Mouse (Mus musculus): ENCODE measurements at regions not wholly inside any gene's neighbourhood (a gene's known extent, or its start where the extent isn't known, plus 50 kb on each side); places are given as distances from the start of the nearest gene placed in this dataset.

DNA sequence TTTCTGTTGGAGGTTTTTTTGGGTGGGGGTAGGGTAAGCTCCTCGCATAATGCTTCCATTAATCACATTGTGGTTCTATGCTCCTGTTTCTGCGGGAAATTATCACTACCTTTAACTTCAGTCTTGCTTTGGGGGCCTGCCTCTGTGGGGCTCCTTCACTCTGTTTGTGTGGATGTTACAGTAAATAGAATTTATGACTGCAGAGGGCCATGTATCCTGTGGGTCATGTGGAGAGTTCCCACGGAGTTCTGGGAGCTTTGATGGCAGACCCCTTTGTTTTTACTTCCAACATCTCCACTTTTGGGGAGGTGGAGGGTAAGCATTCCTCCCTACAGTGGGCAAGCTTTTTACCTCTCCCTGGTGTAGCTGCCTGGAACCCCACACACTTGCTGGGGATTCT is 538.6 kb downstream of the Ptprc start:
- no peak for DNase-seq (ENCODE audit: low spot score in 2 of 2)

DNA sequence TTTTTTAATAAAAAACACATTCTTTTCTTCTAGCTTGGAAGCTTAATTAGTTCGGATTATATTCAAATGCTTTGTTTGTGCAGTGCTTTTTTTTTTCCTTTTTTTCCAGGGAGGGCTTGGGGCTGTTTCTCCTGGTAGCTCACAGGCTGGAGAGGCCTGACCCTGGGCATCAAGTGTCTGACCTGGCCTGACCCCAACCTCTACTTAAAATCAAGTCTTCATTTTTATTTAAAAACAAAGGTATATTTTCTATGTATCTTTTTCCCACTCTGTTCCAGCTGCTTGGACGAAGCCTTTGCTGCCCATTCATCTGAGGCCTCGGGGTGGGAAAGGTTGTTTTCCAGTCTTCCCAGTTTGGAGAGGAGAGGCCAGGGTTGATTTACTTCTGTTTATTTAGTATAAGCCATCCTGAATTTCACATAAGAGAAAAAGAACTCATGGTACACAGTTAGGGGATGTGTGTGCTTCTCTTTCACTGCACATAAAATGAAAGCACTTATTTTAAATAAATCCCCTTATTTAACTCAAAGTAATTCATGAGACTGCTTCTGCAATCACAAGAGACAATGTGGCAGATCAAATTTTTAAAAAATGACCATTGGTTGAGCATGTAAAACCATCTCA is 539.1 kb downstream of the Ptprc start:
- no peak for DNase-seq (ENCODE audit: low spot score in 2 of 2)

DNA sequence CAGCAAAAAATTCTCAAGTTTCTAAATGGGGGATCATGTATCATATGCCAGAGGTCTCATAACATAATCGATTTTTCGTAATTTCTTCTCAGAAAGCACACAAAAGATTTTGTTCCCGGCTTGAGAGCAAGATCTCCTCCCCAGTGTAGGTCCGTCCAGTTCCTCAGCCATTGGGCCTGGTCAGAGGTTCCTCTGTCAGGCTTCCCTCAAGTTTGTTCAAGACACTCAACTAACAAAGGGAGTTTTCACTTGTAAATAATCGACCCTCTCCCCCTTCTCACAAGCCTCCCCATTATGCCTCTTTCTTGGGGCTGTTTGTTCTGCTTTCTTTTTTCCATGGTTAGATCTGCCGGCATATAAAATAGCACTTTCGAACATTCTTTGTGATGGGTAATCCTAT is 539.7 kb downstream of the Ptprc start:
- no peak for DNase-seq (ENCODE audit: low spot score in 2 of 2)

DNA sequence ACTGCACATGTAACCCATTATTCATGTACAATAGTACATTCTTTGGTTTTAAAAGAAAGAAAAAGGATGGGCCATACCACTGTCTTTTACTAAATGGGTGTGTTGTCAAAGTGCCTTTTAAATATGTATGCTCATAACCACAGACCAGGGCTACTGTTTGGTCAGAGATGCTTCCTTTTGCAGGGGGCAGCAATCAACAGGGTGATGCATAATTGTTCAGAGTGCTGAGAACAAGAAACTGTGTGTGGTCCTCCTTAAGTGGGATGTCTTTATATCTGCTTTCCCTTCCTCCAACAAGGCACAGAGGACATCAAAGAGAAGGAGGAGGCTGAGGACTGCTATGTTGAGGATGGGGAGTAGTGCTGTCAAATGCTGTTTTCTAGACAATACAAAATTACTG is 544.0 kb downstream of the Ptprc start:
- DNase-seq (ENCODE audit: low spot score in 2 of 2), result no peak

DNA sequence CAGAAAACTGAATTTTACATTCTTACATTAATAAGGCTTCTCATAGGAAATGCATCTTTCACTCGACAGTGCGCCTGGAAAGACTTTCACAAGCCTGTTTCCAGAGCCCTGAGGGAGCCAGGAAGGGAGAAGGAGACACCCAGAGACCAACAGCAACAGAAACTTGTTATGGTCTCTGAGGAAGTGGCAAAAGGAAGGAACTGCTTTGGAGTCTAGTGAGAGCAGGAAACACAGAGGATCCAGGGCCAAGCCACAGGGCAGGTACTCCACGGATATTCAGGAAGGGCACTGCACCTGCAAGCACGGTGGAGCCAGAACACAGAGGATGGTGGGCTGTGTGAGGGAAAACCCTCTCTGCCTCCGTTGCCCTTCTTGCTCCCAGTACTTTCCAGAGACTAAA is 554.8 kb downstream of the Ptprc start:
- no peak for DNase-seq (ENCODE audit: low spot score in 2 of 2)

DNA sequence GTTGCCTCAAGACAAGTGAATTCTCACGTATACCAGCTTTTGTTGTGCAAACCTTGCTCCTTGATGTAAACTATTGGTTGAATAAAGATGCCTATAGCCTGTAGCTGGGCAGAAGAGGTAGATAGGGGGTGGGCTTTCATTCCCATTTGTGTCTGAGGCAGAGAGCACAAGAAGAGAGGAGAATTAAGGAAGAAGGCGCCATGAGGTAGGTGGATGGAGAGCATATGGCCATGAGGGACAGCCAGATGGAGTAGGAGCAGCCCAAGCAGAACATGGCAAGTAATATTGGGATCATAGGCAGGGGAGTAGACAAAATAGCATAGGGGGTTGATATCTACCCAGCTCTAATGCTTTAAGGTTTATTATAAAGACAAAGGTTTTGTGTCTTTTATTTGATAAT is 557.3 kb downstream of the Ptprc start:
- no peak for DNase-seq (ENCODE audit: low spot score in 2 of 2)

DNA sequence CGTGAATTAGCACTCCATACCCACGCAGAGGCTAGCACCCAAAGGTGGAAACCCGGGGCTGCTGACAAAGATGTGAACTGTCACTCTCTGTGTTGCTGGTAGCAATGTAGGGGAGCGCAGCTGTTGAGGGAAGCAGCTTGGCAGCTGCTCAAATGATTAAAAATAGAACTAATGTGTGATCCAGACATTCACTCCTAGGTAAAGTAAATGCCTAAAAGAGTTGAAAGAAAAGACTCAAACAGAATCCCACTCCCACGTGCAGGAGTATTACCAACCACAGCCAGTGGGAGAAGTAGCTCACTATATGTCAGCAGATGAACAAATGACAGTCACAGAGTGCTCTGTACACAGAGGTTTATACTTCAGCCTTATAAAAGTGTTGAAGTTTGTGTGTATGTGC is 558.0 kb downstream of the Ptprc start:
- DNase-seq (ENCODE audit: low spot score in 2 of 2), result no peak

DNA sequence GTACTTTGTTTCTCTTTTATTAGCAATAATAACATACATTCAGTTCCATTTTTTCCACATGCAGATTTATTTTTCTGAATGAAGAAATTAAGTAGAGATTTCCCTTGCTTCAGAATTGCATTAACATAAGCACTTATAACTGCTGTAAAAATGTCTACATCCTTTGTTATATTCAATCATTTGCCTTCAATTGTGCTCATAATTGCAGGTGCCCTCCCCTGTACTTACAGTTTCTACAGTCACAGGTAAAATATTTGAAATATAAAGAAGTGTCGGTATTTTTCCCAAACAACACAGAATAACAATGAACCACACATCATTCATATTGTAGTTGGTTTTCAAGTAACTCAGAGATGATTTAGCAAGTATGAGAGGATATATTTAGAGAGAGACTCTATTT is 568.8 kb downstream of the Ptprc start:
- DNase-seq (ENCODE audit: low spot score in 2 of 2), result no peak

DNA sequence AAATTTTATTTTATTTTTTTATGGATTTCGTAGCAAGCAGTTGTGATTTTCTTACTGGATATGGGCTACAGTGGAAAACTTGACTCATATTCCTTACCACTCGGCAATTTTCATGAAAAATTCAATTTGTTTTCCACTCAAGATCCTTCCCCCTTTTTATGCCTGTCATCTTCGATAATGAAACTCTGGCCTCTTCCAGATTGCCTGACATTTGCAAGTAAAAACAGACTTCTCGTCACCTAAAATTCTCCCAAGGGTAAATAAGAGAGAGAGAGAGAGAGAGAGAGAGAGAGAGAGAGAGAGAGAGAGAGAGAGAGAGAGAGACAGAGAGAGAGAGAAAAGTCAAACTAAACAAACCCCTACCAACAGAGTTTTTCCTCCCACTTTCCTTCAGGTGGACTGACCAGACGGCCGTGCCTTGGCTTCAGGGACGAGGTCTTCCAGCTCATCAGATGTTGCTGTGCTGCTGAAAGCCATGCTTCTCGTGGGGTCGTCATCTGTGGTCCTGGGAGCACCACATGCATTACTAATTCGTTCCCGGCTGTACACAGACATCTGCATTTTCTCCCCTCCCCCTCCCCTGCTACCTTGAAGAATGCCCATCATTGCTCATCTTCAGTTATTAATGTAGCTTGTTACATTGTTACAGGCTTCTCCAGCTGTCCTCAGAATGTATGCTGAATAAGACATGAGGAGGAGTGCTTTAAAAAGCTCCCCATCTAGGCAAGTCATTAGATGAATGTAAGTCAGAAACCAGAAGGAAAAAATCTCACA is 569.4 kb downstream of the Ptprc start:
- no peak for DNase-seq (ENCODE audit: low spot score in 2 of 2)

DNA sequence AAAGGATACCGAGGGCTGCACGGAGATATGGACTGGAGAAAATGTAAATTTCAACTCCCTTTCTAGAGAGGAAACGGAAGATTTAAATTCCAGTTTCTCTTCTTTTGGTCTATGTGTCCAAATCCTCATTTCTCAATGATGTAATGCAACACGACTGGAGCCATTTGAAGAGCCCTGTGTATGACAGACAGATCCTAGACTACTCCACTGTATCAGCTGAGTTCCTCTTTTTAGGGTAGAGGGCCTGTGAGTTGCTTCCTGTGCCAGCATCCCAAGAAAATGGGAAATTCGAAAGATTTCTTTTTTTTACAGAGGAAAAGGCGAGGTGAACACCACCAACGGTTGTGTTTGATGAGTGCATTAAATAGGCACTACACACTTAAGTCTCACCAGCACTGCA is 581.8 kb downstream of the Ptprc start:
- DNase-seq (ENCODE audit: low spot score in 2 of 2), result no peak

DNA sequence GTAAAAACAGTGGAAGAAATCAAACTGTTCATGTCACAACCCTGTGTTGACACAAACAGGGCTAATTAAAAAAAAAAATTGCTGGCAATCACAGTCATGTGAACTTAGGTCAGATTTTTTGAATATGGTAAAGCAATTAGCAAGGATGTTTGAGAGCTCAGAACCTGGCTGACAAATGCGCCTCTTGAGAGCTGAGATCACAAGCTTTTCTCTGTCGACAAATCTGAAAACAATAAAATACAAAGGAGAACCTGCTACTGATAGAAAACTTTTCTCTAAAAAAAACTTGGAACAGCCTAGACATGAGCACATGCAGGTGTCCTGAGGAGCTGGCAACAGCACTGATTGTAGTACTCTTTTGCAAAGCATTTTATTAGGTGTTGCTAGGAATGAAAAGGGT is 583.6 kb downstream of the Ptprc start:
- DNase-seq (ENCODE audit: low spot score in 2 of 2), result no peak

DNA sequence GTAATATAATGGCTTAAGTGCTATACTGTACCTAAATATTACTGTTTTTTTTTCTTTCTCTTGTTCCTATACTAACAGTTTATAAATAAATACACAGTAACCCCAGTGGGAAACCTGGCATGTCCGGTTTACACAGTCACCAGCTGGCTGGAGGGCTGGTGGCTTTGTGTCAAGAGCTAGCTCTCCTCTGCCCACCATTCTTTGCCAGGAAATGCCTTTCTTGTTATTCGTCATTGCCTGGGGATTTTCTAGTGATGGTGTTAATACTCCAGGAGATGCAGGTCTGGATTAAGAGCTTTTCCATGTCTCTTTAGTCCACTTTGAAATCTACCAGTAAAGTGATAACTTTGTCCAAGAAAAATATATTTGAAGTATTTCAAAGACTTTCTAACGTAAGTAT is 584.2 kb downstream of the Ptprc start:
- DNase-seq (ENCODE audit: low spot score in 2 of 2), result no peak

DNA sequence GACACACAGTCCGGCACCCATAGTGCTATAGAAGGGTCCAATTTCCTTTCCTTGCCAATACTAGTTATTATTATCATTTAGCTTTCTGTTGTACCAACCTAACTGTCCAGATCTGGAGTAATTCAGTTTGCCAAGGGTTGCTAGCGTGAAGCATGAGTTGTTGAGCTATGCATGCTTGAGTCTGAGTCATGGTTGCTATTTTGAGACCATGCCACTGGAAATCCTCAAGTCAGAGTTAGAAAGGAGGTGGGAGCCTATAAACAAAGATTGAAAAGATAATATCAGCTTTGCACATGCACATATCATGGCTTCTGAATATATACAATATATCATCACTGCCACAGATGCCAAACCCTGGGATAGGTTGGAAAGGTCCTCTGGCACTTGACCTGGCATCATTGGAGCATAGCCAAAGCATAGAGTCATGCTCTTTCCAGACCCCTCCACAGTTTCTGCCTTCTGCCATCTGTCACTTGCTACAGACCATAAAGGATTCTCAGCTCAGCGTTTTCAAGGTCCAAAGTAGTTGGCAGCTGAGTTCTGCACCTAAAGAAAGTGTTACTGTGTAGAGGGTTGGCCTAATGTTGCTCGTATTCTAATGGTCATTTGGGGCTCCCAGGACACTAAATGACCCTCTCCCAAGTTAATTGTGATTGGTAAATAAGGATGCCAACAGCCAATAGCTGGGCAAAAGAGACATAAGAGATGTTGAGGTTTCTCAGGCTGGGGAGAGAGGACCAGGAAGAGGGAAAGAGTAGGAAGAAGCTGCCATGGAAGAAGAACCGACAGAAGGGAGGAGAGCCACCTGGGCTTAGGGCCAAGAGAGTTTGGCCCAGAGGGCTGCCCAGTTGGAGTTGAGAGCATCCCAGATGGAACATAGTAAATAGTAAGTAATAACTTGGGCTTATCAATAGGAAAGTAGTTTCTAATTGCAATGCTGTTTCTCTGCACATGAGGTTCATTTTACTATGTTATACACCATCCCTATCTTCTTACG is 586.9 kb downstream of the Ptprc start:
- DNase-seq (ENCODE audit: low spot score in 2 of 2), result no peak

DNA sequence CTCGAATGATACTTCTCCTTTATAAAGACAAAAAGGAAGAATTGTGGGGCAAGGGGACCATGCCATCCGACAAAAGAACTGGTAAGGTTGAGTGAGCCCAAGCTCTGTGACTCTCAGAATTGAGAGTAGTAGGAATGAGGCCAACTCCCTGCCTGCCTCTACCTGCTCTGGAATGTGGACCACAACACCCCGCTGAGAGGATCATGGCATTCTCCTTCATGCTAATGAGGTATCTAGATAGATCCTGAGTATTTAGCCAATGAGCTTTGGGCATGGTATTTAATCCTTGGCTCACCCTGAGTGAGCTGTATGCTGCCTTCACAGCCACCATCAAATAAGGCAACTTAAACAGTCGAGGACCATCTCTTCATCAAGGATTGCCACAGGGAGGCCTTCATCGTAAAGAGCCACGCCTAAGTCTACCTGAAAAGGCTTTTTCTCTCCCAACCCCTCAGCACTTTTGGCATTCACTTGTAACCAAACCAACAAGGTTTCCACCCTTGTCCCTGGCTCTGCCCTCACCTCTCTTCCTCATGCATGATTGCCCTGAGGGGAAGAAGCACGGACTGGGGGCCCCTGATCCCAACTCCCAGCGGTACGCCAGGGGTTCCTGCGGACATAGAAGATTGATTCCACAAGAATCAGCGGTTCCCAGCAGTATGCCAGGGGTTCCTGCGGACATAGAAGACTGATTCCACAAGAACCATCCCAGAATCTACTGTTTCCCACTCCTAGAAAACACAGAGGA is 587.9 kb downstream of the Ptprc start:
- no peak for DNase-seq (ENCODE audit: low spot score in 2 of 2)

DNA sequence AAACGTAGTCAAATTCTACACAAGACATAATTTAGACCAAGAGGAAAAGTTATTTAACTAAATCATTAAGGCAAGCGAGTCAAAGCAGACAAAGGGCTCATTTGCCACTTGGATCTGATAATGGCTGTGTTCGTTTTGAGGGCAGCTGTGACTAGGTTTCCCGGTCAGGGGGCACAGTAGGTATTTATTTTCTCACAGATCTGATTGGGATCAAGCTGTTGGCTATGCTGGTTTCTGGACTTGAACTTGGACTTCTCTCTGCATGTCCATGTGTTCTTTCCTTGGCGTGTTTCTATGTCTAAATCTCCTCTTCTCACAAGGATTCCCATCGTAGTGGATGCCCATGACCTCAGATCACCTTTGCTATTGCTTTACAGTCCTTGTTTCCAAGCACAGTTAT is 590.8 kb downstream of the Ptprc start:
- DNase-seq (ENCODE audit: low spot score in 2 of 2), result no peak

DNA sequence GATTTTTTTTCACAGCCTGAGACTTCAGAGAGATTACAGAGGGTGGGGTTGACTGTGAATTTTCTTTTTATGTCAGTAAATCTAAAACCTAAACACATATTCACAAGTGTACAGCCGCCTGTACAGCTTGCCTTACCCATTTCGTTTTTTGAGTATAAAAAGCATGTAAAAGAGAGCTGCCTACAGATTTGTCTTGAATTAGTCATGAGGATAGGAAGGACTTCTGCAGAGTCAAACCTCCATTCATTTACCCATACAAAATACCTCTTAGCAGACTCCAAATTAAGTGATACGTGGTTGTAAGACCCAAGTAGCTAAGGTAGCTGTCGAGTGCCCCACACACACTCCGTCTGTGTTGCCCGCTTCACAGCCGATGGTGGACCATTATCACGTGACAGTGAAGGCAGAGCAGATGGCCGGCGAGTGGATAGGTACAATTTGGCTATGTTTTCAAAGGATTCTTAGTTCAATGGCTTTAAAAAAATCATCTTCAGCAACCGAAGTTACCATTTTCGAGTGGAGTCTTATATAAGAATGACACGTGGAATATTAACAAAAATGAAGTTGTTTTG is 591.3 kb downstream of the Ptprc start:
- DNase-seq (ENCODE audit: low spot score in 2 of 2), result no peak

DNA sequence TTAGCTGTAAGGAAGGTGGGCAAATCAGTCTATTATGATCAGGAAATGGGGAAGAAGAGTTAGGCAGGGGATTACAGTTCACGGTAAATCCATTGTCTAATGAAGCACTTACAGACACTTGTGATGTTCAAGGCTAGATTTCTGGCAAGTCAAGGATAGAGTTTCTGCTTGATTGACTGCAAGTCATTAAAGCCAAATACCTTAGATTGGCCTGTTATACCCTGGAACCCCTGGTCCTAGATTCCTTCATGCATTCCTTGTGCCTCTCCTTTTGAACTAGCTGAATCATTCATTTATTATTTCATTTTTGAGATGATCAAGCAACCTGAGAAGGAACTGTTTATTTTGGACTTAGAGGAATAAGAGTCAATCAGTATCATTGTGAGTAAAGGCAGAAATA is 597.9 kb downstream of the Ptprc start:
- no peak for DNase-seq (ENCODE audit: low spot score in 2 of 2)

DNA sequence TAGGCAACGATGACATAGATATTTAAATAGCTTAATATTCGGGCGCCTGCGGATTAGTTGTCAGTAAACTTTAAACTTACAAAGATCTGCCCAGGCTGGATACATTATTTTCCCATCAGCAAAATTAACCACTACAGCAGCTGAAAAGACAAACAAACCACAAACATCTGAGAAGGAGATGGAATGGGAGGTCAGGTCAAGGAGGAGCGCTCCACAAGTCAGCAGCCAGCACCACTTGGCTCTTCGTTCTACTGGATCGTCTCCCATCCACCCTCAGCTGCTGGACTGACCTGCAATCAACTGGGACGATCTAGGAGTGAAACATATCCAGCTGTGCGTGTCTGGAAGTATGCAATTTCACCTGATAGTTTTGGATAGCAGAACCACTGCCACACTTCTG is 599.3 kb downstream of the Ptprc start:
- no peak for DNase-seq (ENCODE audit: low spot score in 2 of 2)

DNA sequence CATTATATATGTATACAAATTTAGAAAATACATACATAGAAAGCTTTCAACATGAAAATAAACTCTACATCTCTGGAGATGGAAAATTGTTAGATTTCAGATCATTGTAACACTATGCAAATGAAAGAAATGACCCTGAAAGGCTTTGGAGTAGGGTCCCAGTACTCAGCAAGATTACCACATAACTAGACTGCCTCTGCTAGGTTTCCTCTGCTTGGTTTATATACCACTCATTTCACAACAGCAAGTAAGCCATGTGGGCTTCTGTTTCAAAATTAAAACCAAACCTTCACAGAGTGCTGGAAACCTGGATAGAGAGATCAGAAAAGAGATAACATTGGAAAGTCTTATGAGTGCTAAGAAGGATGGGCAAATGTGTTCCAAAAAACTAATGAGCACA is 600.1 kb downstream of the Ptprc start:
- DNase-seq (ENCODE audit: low spot score in 2 of 2), result no peak

DNA sequence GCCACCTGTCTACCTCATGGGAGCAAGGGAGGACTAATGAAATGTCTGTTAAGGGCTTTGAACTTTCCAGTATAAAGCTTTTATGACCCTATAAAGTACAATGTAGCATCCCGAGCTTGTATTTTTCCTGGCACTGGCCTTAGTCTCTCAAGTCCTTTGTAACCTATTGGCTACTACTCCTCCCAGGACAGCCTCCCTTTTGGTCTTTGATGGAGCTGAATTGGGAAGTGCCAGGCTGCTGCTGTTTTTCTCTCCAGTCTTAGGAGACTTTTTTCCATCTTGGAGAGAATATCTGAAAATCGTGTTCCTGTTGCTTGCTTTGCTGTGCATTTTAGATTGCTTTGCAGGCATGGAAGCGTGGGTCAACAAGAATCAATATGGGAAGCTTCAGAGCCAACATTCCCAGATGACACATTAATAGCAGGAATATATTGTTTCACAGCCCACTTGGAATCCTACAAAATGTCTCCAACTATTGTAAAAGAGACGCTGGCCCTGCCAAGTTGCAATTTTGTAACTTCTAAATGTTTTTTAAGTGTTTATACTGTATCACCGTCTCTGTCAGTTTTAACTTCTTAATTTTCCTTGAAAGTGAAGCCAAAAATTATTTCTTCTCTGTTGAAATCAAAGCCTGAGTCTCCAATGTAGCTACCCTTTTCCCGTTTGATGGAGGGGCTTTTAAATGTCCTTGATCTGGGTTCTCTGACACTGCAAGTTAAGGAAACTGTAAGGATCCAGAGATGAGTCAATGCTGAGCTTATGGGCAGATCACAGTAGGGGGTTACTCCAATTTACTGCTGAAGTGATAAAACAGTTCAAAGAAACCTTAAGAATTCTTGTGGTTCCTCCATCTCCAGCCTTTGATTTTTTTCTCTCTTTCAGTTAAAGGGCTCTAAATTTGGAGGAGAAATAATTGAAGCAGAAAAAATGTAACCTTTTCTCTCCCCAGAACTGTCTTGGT is 603.3 kb downstream of the Ptprc start:
- no peak for DNase-seq (ENCODE audit: low spot score in 2 of 2)
